Mouse (Mus musculus): Measurements from ENCODE around the gene Gm20738. TPM values are rescaled to one million over a fixed set of nuclear protein-coding genes. Genes with fewer than 3 reads are reported as not detected.

Gene Gm20738
- polyA plus RNA-seq (2012; ENCODE audit: low replicate concordance): not detected in 2 replicates

DNA sequence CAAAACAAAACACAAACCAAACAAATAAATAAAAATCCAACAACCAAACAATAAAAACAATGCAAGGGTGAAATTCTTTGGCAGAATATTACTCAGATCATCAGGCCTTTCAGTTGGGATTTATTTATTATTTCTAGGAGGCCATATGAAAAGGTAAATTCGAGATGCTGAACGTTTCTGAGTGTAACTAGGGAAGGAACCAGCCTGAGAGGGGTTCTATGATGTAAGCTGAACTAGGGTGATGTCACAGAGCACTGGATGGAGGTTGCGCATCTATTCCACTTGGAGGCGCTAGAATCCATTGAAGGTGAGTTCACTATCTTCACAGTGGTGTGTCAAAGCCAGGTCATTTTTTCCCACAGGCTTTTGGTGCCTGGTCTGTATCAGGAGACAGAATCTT, at the start of gene Gm20738:
TSS of gene Gm20738 (plus strand) at position 301 of the 400 bp plus-strand sequence.

All from leukemia stem cell, adult 10-12 weeks (primary cell).